Mouse (Mus musculus) layer of hippocampus, adult 18-20 months (tissue): ENCODE data around the gene A3galt2. TPM values are rescaled to one million over a fixed set of nuclear protein-coding genes. Genes with fewer than 3 reads are reported as not detected.

Source experiments
- DNase-seq, 2 experiments: peaks; one replicate each; pipeline ENCODE4 v3.0.0; 2022; ENCODE audit warnings: low spot score in 2 of 2
- total RNA-seq, 2 experiments: library from RNA; stranded (reverse); gene quantifications; 2 replicates each; pipeline ENCODE4 v1.2.3; 2021

The A3galt2 gene
- total RNA-seq, 2 experiments from 2014 or later, result 0.28 to 0.35 TPM

GRCm38 (mm10) chr4:128752031-128752757 is 3.0 kb upstream of the A3galt2 start:
- no peak for DNase-seq

GRCm38 (mm10) chr4:128753571-128753970 is 1.6 kb upstream of the A3galt2 start:
- DNase-seq, result no peak

DNA sequence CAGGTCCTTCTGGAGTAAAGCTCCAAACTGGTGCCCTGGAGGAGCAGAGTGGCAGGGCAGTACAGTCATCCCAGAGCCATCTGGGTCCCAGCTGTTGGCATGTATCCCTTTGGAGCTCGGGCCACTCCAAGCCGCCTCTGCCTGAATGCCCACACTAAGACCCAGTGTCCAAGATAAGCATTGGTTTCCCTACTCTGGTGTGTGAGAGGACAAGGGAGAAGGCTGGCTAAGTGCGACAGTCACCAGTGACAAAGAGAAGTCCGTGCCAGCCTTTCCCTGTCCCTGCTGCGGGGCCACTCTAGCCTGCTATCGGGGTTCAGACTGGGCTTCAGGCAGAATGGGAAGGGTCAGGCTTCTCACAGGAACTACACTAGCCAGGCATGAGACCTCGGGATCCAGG is 736 bp downstream of the A3galt2 start:
- no peak for DNase-seq

DNA sequence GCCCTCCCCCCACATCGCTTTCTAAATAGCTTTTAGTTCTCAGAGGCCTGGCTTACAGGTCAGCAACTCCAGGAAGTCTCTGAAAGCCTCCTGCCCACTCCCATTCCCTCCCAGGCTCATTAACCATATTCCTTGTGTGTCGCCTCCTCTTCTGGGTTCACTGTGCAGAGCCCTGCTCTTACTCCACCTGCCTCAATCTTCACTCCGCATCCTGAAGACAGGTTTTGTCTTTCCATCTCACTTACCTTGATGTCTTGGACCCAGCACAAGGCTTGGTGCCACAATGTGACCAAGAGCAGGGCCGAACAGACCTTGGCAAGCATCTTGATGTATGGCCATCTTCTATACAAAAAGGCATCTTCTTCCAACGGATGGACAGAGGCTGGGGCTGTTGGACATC is 4.0 kb downstream of the A3galt2 start:
- no peak for DNase-seq

DNA sequence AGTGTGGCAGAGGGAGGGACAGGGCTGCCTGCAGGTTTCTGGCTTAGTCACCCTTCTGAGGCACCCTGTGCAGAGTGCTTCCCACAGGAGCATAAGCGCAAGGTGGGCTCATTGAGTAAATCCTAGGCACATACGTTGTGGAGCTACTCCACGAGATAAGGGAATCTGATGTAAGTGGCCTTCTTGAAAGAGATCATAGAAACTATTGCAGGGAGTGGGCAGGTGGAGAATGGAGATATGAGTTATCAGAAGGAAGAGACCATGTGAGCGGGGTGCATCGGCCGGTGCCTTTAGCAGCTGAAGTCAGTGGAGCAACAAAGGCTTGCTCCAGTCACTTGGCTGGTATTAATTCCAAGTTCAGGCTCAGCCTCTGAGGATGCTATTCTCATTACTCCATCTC is 4.9 kb downstream of the A3galt2 start:
- no peak for DNase-seq

- no peak for DNase-seq
These were observed 11.8 kb downstream of the A3galt2 start for GRCm38 (mm10) chr4:128766929-128767328.

DNA sequence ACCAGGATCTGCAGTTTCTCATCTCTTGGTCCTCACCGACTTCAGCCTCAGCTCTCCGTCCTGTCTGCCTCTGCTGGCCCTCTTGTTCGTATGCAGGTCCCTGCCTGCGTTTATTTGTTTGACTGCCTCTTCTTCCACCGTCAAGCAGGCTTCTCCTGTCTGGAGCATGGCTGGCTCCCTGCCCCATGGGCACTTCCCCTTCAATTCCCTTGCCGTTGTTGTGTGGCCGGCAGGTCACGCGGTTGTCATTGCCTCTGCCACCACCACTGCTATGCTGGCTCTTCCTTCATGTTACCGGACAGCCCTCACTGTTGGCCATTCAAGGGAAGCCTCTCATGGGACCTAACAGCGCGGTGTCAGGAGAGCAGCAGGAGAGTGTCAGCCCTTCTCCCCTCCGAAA is 13.0 kb downstream of the A3galt2 start:
- DNase-seq, result no peak

- no peak for DNase-seq
These were observed 14.6 kb downstream of the A3galt2 start for GRCm38 (mm10) chr4:128769569-128770355.

- DNase-seq, result no peak
These were observed 15.5 kb downstream of the A3galt2 start for GRCm38 (mm10) chr4:128770698-128771097.

DNA sequence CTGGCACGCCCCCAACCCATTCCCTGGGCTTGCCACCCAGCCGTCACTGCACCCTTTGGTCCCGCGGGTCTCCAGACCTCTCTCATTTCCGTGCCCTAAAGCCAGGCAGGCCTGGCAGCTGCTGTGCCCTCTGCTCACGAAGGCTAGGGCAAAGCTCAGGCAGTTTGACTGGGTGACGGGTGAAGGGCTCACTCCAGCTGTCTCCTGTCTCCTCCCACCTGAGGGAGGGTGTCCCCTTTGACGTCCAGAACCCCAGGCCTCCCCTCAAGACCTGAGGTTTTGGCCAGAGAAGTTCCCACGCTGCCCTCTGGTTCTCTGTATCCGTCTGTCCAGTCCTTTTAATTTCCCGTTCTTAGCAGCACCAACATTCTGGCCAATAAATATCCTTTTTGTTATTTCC is 18.7 kb downstream of the A3galt2 start:
- no peak for DNase-seq

DNA sequence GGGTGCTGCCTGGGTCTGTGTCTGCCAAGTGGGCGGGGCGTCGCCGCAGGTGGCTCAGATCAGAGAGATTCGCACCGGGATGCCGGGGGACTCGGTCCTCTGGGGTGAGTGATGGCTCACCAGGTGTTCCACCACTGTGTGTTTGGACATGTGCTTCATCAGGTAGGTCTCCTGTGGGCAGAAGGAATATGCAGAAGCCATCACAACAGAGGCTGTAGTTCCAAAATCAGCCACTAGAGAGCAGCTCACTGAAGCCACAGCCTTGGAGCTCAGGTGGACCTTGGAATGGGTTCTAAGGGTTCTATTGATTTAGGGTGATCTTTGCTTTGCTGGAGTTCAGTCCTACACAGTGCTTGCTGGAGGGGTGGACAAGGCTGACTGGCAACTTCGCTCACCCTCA is 19.3 kb downstream of the A3galt2 start:
- DNase-seq, result peak in 1 of 2 experiments; percentile 63

- DNase-seq, result peak; percentile 31 to 73
These were observed 21.6 kb downstream of the A3galt2 start for GRCm38 (mm10) chr4:128776568-128777289.

DNA sequence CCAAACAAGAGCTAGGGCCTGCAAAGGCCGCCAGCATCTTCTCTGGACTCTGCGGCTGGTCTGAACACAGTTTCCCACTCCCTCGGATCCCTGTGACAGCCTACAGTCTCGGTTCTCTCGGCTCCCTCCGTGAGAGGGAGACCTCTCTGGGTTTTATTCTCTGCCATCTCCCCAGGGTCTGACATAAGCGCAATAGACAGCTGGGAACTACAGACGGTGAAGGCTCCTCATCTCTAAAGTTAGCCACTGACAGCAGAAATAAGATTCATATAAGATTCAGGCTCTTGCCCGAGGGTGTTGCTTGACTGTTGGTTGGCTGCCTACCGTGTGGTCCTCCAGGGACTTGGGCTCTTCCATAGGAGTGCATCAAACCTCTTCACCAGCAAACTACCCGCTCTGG is 22.4 kb downstream of the A3galt2 start:
- no peak for DNase-seq

DNA sequence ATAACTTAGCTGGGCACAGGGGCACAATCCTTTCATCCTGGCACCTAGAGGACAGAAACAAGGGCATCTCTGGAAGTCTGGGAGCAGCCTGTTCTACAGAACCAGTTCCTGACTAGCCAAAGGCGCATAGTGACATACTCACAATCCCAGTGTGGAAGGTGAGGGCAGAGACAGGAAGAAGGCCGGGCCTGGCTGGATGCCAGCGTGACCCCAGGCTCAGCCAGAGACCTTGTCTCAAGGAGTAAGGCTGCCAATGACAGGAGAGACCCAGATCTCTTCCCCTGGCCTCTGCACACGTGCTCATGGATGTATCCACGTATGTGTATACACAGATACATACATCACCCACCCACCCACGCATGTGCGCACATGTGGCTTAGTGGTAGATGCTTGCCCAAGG is 26.9 kb downstream of the A3galt2 start:
- no peak for DNase-seq

DNA sequence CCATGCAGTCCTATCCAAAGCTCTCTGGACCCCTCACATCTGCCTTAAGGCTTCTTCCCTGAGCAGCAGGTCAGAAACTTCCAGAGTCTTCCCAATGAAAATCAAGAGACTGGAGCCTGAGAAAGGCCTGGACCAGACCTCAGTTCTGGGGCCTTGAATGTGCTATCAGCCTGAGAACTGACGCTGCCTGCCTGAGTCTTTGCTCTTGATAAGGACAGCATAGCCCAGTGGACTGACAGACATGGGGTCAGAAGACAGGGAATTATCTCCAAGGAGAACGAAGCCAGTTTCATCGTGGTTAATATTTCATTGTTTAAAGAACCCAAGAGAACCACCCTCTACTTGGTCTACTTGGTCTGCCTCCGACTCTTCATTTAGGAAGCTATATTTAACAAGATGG is 27.5 kb downstream of the A3galt2 start:
- DNase-seq, result no peak

DNA sequence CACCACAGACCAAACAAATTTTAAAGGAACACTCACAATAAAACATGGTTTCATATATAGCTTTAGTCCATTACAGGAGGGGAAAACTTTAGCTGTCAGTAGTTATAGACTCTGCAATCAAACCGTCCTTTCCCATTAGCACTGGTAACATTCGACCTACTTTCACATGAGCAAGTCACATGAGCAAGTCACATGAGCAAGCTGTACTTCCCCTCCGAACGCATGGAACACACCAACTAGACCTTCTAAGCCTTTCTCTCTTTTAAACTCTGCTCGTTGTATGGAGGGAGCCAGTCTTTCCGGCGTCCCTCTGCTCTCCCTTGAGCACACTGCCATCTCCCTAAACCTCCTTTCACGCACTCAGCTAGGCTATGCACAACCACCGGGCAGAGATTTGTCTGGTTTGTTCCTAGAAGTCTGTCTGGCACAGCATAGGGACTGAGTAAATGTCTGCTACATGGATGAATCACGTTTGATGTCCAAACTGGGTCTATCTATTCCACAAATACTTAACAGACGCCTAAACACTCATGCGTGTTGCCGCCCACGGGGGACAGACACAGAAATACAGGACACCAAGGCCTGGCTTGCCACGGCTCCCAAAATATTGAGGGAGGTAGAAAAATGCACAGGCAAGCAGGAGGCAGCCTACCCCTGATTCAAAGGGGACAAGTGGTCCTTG is 29.9 kb downstream of the A3galt2 start:
- DNase-seq, result no peak

DNA sequence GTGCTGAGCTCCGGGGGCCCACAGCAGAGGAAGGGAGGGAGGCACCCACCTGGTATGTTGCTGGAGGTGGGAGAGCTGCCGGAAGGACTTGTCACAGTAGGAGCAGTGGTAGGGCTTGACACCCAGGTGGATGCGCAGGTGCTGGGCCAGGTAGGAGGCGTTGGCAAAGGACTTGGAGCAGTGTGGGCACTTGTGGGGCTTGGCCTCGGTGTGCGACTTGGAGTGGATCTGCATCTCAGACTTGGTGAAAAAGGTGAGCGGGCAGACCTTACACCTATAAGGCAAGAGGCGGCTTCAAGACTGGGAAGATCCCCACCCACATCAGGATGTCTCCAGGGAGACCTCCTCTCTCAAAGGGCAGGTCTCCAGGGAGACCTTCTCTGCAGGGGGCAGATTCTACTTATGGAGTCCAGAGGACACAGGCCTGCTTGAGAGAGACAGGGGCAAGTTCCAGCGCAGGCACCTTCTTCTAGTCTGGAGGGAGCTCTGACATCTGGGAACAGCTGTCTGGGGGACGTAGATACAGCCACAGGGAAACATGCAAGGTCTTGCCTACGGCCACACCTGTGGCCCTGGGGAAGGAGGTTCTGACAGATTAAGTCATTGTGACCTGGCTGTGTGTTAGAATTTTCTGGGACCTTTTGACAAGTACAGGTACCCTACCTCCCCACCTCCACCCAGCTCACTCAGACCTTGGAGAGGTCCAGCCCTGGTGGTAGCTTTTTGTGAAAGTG is 30.9 kb downstream of the A3galt2 start:
- no peak for DNase-seq

DNA sequence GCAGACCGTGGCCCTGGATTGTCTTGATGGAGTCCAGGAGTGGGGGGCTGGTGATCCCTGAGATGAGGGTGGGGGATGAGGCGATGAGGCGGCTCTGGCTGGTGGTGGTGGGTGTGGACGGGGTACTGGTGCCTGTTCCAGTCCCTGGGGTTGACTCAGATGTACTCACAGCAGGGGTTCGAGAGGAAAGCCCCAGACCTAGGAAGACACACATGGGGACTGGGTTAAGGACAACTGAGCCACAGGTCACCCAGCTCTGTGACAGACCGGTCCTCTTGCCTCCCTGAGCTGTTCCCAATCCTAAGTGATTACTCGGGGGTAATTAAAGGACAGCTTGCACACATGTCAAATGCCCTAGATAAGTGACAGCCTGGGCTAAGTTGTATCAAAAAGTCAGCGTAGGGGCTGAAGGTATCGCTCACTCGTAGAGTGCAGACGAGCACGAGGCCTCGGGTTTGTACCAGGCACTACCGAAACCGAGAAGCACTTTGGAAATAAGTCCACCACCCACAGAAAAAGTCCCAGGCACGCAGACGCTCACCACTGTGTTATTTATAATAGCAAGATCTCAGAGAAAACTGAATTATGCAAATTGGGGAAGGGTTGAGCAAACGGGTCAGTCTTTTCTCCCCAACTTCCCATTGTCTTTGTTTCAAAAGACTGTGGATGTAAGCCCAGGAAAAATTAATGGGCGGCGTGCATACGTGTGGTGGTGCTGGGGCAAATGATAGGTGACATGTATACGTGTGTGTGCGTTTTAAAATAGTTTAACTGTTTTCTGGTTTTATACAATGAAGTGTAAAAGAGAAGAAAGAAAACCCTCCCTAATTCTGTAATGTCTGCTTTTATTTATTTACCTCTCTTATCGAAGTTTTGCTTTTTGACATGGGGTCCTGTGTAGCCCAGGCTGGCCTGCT is 32.1 kb downstream of the A3galt2 start:
- DNase-seq, result no peak

DNA sequence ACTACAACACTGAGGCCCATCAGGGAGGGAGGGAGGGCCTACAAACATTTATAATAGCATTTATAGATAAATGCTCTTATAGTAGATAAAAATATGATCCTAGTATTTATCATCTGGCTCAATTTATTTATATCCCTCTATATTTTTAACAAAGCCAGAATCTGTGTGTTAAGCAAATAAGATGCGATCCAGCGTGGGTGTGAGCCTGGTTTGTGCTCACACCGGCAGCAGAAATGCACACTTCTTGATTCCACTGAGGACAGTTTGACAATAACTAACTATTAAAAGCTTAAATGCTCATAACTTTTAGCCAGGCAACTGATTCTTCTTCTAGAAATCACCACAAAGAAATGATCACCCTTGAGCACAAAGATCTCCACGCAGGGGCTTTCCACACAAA is 32.9 kb downstream of the A3galt2 start:
- no peak for DNase-seq

DNA sequence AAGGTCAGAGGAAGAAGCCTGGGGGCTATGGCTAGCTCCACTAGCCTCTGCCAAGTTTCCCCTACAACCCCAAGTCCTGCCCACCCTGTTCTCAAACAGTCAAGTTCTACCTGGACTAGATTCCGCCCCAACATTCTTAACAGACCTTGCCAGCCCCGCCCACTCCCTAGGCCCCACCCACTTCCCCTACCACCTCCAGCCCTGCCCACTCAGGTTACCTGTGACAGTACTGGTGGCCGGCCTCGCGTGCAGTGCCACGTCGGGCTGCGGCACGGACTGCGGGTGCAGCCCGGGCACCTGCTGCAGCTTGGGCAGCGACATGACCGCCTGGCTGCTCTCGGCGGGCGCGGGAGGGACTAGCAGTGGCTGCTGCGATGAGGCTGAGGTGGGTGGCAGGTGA is 34.5 kb downstream of the A3galt2 start:
- no peak for DNase-seq
